Mouse (Mus musculus) embryo, embryonic 11.5 days (tissue): ENCODE measurements around the gene Adgrf1.

Experiments
- DNase-seq: peaks from one replicate; pipeline ENCODE4 v3.0.0-alpha.2; 2012; ENCODE audit warnings: low read depth, low spot score

Adgrf1 gene

DNA sequence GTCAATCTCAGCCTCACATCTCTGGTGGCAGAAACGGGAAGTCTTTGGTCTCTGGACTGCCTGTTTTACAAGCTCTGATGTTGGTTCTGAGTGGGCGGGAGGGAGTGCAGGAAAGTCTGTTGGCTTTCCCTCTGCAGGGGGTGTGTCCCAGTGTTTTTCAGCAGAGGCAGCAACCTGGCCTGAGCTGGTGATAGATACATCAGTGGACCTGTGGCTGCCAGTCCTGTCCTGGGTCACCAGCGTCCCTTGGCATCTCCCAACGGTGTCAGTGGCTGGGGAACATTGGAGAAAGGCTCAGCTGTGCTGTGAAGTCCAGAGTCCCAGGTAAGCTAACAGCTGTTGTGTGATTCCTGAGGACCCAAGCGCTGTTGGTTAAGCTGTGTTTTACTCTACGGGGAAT lies at the start of gene Adgrf1:
Gene Adgrf1 (plus strand): TSS at position 169 of the 400 bp plus-strand sequence.
- no peak for DNase-seq

DNA sequence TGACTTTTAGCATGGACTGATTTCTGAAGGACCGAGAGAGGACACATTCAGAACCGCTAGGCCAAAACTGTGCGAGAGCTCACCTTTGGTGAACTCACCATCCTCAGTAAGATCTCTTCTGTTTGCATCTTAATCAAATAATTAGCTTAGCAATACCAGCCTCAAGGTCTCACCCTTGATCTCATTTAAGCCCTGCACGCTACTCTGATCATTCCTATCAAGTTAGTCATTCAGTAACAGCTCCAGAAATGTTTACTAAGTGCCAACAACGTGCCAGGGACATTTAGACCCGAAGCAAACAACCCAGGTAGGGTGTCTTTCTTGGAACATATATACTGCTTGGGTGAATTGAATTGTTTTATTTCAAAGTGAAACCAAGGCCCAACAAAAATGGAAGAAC lies 44.0 kb upstream of the Adgrf1 start:
- no peak for DNase-seq

GRCm38 (mm10) chr17:43229621-43230513 lies 40.3 kb upstream of the Adgrf1 start:
- peak; percentile 71 for DNase-seq

DNA sequence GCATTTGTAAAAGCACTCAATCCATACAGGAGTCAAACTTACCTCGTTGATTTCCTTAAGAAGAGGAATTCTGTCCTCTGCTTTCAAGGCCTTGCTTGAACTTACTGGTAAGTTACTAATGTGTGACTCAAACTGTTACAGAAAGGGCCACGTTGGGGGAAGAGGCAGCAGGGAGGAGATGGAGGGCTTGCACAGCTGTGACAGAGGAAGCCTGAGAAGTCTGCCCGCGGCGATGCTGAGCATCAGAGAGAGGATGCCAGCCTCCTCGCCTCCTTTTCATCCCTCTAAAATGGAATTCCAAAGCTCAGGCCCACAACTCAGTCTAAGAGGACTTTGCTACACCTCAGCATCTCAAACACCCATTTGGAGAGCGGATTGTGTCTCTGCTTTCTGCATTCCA lies 39.3 kb upstream of the Adgrf1 start:
- no peak for DNase-seq

- no peak for DNase-seq
These were observed 37.4 kb upstream of the Adgrf1 start for GRCm38 (mm10) chr17:43232769-43233168.

- no peak for DNase-seq
These were observed 33.4 kb upstream of the Adgrf1 start for GRCm38 (mm10) chr17:43236656-43237250.

DNA sequence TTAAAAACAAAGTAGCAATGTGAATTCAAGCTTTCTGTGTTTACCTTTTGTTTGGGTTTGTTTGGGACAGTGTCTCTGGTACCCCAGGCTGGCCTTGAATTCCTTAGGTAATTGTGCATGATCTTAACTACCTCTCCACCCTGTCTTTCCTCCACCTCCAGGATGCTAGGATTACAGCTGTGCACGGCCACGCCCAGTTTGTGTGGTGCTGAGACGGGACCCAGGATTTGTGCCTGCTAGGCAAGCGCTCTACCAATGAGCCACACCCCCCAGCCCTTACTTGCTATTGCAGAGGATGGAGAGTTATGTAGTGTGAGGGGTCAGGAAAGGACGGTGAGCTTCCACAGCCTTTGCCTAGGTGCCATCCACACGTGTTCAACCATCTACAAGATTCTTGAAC lies 31.1 kb upstream of the Adgrf1 start:
- DNase-seq = no peak

DNA sequence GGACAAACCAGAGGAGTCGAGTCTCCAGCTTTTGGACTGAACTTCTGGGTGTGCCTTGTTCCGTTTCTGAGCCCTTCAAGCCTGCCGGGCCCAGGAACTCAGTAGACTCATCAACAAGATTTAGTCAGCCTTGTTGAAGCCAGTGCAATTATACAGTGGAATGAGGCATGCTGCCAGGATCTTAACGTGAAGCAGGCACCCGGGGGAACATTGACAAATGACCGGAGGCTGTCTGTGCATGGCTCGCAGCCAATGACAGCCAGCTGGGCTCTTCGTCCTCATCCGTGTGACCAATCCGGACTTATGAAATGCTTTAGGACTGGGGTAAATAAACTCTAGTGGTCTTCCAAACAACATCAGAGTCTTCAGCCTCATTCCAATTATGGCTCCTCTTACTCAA lies 29.0 kb upstream of the Adgrf1 start:
- DNase-seq = no peak

DNA sequence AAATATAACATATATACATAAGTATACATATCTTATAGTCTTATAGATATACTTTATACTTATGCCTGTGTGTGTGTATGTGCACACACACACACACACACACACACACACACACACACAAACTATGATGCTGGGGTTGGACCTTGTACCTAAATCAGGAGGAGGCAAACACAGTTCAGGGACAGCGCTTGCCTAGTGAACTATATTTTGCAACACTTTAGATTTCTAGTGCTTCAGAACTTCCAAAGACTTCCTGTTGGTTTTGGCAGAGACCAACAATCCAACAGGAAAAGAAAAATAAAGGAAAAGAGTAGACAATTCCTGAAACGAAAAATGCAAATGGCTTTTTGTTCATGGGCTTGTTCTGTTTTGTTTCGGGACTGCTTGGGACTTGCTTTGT lies 27.5 kb upstream of the Adgrf1 start:
- DNase-seq = no peak

DNA sequence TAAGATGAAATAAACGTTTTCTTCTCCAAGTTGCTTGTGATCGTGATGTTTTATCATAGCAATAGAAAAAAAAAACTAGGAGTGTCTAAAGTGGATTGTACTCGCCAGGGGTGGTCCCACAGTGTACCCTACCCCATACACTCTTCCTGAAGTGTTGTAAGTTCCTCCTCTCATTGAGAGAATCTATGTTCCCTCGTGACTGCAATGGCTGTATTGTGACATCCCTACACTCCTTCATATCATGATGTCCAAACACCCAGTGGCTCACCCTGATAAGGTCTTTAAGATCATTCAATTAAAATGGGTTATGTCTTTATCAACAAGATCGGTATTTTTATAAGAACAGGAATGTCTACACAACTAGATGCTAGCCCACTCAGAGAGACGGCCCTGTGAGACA lies 24.8 kb upstream of the Adgrf1 start:
- DNase-seq = no peak

DNA sequence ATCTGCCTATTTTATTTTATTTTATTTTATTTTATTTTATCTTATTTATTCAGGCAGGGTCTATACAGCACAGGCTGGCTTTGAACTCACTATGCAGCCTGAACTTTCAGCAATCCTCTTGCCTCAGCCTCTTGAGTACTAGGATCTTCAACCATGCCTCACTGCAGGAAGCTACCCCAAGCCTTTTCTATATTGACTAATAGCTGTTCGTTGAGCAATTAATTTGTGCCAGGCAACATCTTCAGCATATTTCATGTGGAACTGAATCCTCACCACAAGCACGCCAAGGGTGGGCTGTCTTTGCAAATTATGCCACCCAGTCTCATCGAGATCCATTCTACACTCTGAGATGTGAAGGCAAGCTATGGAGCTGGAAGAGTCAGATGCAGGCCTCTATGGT lies 22.9 kb upstream of the Adgrf1 start:
- no peak for DNase-seq

DNA sequence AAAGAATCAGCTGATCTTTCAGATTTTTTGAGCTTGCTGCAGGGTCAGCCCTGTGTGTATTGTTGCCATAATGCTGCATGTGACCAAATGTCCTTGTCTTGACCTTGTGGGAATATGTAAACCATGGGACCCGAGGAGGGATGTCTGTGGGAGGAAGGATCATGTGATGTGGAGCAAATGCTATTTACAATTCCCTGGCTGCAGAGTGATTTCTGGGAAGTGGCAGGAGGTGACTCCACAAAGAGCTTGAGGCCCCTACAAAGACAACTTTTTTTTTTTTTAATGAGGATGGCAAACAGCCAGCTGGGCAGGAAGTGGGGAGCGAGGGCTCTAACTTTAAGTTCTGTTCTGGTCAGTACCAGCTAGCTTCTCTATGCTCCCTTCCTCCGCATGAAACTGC lies 20.5 kb upstream of the Adgrf1 start:
- no peak for DNase-seq

DNA sequence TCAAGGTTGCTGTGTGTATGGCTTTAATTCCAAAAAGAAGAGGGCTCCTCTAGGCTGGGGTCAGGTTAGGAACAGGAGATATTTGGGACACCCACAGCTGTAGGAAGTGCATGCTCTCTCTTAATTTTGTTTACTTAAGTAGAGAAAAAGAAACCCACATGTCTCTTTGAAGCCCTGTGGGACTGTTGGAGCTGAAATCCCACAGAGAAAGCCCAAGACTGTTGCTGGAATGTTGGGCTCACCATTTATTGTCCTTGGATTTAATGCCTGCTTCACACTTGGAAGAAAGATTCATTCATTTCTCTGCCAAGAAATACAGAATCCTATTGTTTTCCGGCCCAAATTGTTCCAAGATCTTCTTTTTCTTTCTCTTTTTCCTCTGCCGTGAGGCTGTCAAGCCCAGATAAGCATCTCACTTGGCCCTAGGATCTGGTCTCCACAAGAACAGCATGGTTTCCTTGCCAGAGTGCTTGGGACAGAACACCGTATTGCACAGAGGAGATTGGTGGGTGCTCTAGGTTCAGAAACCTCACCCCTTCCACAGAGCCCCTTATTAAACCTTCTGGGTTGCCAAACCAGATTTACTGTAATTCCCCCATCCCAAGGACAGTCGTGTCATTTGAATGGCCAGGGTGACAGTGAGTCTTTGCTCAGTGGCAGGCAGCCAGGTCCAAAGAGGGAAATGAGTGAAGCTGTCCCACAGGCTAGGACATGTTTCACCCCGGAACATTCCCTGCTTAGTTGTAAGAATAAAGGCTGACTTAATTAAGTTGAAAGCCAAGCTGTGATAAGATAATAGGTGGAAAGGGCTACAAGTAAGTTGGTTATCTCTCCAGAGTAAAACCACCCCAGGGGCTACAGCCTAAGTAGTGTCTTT lies 18.6 kb upstream of the Adgrf1 start:
- DNase-seq = no peak

DNA sequence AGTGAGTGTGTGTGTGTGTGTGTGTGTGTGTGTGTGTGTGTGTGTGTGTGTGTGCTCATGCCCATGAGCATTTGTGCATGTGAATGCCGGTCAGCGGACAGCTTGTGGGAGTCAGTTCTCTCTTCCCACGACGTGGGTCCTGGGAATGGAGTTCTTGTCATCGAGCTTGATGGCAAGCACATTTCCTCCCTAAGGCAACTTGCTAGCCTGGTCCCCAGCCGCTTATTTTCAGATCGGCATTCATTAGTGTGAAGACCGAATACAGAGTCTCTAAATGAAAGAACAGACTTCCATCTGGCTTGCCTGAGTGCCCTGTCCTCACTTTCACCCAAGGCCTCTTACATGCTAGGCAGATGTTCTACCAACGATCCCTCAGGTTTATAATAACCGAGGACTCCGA lies 17.3 kb upstream of the Adgrf1 start:
- DNase-seq = no peak

- DNase-seq = no peak
These were observed 15.9 kb upstream of the Adgrf1 start for GRCm38 (mm10) chr17:43254261-43254660.

DNA sequence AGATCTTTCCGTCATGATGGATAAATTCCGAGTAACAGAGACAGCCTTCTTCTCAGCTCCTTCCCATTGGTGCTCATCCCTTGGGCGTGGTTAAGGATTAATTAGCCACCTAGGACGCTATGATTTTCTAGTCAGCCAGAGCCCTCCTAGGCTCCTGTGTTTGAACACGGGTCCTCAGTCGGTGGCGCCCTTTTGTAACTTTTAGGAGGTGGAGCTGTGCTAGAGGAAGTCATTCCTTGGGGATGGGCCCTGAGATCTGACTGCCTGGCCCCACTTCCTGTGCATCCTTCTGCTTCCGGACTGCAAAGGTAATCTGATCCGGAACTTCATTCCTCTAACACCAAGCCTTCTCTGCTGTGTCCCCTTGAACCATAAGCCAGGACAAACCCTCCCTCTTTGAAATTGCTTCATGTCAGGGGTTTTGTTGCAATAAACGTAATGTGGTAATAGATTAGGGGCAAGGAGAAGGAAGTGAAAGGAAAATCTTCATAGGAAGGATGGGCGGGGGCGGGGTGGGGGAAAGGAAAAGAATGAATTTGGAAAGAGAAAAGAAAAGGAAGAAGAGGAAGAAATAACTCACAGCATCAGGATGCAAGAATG lies 13.5 kb upstream of the Adgrf1 start:
- no peak for DNase-seq

- no peak for DNase-seq
These were observed 12.4 kb upstream of the Adgrf1 start for GRCm38 (mm10) chr17:43257699-43258098.

DNA sequence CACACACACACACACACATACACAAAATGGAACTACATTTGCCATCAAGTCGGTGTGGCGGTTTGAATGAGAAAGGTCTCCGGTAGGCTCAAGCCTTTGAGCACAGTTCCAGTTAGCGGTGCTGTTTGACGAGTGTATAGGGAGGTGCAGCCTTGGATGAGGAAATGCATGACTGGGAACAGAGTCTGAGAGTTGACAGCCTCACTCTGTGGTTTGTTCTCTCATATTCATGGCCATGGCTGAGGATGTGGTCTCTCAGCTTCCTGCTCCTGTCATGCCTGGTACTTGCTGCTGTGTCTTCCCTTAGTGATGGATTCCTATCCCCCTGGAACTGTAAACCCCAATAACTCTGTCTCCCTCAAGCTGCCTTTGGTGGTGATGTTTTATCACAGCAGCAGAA lies 8.2 kb upstream of the Adgrf1 start:
- no peak for DNase-seq

DNA sequence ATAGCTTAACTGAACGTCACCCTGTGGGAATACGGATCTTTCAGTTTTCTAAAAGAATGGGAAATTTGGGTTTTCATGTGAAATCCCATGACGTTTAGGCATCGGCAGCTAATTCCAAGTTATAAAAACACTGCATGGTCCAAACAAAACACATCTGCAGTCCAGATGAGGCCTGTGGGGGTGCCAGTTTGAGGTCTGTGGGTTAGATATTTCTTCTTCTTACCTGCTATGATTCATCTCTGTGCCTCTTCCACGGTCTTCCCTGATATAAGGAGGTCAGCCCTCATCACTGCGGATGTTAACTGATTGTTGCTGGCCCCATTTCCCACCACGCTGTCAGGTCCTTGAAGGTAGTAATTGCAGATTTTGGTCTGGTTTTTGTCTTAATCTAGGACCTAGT lies 5.4 kb upstream of the Adgrf1 start:
- DNase-seq = no peak

- peak; percentile 80 for DNase-seq
These were observed 4.8 kb upstream of the Adgrf1 start for GRCm38 (mm10) chr17:43265178-43265837.

DNA sequence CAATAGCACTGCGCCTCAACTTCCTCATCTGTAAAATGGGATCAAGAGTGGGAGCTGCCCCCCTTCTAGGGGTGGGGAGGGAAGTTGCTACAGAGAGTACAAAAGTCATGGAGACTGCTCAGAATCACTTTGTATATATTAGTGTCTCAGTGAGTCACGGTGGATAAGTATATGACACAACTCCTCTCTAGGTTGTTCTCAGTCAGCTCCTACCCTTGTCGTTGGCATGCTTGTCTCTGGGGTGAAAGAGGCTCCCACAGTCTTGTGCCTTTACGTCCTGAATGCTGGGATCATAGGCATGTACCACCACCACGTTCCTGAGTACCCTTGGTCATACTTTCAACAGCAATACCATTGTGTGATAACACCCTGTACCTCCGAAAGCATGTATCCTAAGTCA lies 4.2 kb upstream of the Adgrf1 start:
- no peak for DNase-seq
